Mouse (Mus musculus) gastrocnemius, postnatal 25 days (tissue): ENCODE measurements around the gene Theg. TPM values are rescaled to one million over a fixed set of nuclear protein-coding genes. Genes with fewer than 3 reads are reported as not detected.

Experiments
- DNase-seq: peaks from one replicate; pipeline ENCODE4 v3.0.0; 2022
- long read RNA-seq, 2 experiments: library from polyadenylated mRNA; stranded (forward); transcript quantifications; one replicate each; pipeline ENCODE4 v2.0.0; 2021
- total RNA-seq, 2 experiments: library from RNA; stranded (reverse); gene quantifications; 1 replicate in 1 of 2; 2 replicates in 1 of 2; pipeline ENCODE4 v1.2.3; 2021

Theg gene
- not detected for total RNA-seq
- long read RNA-seq, experiment 1 = 0 reads
- long read RNA-seq, experiment 2 = 0 reads

DNA sequence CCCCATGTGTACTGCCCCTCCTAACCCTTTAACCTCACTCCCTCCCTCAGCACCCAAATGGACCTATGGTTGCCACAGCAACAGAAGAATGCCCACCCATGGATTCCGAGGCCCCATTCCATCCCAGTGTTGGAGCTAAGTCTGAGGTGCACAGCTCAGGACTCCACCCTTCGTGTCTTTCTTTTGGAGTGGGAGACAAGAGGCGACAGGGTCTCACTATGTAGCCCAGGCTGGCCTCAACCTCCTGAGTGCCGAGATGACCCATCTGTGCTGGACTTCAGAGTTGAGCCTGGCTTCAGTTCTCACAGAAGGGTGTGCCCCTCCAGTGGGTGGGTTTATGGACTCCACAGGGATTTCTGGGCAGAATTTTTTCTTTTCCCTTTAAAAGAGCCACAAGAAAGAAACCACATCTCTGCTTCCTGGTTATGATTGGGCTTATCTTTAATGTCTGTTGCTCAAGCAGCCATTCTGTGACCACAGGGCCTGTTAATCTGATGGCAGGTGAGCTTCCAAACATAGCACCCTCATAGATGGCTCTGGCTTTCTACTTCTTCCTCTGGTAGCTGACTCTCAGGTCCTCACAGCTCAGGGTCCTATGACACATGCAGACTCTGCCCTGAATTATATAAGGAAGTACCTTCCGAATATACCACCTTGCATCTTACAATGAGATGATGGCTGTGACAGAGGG lies at the start of gene Theg:
Gene Theg (minus strand): TSS at position 271 of the 691 bp plus-strand sequence.
- no peak for DNase-seq

DNA sequence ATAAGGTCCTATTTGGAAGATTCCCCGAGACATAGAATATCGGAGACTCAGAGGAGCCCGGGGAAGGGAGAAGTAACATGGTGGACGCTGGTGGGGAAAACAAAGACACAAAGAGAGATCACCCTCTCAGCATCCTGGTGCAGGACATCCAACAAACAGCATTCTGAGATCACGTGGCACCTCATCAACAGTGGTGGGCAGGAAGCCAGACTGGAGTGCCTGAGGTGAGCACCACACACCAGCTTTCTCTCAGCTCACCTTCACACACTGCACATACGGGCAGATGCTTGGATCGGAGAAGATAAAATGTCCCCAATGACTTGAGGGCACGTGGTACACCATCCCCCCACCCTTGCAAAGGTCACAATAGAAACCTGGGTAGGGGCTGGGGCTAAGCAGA lies 49.2 kb upstream of the Theg start:
- no peak for DNase-seq

DNA sequence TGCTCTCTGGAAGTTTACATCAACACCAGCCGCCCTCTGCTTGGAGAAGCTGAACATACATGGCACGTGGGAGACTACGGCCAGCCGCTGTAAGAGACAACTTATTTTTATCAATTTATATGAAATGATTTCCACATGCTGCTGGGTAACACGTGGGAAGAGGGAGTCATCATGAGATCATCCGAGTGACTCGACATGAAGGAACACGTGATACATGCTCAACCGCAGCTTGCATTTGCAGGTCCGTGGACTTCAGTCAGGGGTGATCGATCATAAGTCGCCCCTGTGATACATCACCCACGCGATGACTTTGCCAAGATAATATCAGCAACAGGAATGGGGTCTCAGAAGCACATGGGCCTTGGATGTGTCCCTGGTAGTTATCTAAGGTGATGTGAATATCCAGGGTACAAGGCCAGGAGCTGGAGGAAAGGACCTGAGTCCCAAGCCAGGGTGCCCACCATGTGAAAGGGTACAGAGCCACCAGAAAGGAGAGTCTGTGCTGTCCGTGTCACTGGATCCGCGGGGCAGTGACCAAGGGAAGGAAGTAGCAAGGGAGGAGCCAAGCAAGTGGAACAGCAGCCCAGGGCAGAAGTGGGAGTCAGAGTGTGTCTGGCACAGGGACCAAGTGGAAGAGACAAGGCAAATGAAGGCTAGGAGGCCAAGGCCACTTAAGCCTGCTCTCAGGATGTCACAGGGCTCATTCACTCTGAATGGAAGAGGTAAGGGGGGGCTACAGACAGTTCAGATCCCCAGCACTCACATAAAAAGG lies 46.1 kb upstream of the Theg start:
- DNase-seq = no peak

DNA sequence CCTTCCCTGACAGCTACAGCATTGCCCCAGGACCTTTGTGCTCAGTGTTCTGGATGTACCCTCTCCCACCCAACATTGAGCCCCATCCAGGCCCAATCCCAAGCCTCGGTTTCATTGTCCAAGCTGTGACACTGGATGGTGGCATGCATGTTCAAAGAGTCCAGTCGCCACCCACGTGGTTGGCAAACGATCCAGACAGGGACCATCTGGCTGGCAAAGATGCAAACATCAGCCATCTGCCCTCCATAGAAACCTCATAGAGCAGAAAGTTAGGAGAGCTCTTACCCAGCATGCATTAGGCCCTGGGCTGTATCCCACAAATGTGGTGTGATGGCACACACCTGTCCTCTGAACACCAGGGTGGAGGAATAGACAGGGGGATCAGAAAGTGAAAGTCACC lies 44.3 kb upstream of the Theg start:
- no peak for DNase-seq

DNA sequence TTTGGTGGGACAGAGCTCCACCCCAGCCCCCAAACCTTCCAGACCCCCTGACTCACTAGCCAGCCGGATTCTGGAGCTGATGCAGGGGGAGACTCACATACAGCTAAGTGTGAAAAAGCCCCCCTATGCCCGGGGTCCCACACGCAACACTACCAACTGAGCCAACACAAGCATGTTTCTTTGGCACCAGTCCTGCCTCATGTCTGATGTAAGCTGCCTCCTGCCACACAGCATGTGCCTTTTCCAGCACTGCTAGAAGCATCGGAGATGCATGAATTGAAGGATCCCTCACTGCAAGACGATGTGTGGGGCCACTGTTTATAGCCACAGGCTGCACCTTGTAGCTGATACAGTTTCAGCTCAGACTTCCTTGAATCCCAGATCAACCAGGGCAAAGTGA lies 41.2 kb upstream of the Theg start:
- no peak for DNase-seq

DNA sequence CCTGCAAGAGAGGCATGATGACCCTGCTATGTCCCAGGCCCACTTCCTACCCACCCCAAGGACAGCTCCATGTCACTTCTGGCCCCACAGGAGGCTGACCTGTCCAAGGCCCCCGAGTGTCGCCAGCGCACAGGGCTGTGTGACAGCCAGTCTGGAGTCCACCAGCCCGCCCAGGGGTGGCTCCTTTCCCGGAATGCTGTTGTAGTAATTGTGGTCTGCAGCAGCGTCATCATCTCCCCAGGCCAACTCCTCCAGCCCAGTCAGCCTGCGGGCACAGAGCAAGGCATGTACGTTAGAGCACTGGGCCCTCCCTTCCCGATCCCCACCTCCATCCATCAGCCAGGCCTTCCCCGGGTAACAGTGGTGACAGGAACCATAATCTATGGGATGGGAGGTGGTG lies 39.0 kb upstream of the Theg start:
- DNase-seq = no peak

DNA sequence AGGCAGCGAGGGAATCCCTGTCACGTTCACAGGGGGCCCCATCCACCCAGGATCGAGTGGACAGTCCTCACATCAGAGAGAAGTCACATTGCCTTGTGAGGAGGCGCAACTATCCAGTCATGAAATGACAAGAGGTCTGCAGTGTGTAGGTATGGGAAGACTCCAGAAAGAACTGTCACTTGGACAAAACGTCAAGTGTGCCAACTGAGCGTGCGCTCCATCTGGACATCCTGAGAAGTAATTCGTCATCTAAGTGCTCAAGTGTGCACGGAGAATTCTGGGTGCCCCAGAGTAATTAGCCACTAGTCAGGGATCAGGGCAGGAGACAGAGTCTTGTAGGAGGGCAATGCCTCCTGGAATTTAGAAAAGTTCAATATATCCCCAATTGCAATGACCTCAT lies 38.3 kb upstream of the Theg start:
- DNase-seq = no peak

DNA sequence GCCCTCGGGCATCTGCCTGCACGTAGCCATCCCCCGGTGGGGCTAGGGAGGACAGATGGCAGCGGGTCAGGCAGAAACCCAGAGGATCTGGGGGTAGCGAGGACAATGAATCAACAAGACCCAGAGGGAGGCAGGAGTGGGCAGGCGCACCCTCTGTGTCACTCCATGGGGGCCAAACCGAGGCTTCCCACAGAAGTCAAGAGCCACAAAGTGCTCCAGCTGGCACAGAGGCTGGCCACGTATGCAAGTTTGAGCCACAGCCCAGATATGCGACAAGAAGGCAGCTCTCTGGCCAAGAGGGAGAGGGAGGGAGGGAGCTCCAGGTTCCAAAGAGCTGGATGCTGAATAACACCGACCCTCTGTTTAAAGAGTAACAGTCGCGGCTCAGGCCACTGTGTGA lies 36.8 kb upstream of the Theg start:
- DNase-seq = no peak

DNA sequence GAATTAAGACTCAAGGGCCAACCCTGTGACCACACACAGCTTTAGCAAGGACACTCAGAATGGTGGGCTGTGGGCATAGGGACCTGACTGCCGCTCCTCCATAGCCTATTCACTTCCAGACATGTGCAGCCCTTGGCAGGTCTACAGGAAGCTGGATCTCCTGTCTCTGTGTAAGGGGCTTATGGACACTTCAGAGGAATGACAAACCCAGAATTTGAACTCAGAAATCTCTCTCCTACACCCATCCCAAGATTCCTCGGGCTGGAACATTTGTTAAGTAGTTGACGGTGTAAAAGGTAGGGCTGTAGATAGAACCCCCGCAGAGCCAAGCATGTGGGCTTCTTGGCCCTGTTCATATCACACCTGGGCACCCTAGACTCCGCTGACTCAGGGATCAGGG lies 29.2 kb upstream of the Theg start:
- no peak for DNase-seq

DNA sequence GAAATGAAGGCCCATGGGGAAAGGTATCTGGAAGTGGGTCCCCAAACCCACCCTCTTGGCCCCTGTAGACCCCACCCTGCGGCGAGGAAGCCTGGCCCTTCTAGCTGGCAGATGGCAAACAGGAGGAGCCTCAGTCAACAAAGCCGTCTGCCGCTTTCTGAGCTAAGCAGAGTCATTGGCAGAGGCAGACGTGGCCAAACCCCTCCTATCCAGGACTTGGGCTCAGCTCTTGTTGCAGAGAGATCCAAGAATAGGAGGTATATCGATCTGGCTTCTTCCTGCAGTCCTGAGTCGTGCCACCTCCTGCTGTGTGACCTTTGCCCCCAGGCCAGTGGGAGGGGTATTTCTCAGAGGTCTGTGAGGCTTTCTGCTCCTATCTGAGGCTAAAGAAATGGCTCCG lies 28.7 kb upstream of the Theg start:
- DNase-seq = no peak

DNA sequence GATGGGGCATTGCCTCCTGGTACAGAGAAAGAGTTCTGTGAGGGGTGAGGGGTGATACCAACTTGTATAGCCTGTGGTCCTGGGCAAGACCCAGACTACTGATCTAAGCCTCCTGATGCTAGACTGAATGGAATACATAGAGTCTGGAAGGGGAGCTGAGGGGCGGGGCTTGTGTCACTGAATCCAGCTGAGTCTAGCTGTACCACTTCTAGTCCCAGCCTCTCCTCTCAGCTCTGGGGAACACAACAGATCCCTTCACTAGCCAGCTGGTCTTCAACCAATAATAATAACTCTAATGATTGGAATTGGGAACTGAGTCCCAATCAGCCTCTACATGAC lies 27.1 kb upstream of the Theg start:
- no peak for DNase-seq

DNA sequence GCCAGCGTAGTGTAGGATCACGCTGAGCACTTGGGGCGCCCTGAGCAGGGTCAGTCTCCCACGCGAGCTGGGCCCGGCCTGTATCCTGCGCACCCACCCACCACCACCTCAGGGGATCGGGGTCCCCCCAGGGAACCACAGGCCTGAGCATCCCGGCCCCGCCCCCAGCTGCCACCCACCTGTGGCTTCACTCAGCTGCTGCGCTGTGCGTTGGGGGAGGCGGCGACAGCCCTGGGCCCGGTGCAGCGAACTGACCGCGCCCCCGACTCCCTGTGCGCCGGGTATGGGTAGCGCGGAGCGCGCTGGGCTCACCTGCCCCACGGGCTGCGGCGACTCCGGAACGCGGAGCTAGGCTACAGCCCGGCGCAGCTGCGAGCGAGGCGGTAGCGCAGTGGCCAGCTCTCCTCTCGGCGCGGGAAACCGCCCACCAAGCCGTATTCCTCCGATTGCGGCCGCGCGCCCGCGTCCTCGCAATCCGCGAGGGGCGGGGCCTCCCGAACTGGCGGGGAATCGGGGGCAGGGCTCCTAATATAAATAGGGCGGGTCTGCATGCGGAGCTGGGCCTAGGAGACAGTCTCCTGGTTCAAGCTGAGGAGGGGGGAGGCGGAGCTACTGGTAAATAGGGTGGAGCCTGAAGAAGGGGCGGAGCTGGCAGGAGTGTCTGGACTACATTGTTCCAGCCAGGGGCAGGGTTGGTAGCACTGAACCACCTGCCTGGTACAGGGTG lies 26.6 kb upstream of the Theg start, which contains the start of gene C2cd4c:
Gene C2cd4c (minus strand): TSS at position 448 of the 727 bp plus-strand sequence.
- peak; percentile 42 for DNase-seq

DNA sequence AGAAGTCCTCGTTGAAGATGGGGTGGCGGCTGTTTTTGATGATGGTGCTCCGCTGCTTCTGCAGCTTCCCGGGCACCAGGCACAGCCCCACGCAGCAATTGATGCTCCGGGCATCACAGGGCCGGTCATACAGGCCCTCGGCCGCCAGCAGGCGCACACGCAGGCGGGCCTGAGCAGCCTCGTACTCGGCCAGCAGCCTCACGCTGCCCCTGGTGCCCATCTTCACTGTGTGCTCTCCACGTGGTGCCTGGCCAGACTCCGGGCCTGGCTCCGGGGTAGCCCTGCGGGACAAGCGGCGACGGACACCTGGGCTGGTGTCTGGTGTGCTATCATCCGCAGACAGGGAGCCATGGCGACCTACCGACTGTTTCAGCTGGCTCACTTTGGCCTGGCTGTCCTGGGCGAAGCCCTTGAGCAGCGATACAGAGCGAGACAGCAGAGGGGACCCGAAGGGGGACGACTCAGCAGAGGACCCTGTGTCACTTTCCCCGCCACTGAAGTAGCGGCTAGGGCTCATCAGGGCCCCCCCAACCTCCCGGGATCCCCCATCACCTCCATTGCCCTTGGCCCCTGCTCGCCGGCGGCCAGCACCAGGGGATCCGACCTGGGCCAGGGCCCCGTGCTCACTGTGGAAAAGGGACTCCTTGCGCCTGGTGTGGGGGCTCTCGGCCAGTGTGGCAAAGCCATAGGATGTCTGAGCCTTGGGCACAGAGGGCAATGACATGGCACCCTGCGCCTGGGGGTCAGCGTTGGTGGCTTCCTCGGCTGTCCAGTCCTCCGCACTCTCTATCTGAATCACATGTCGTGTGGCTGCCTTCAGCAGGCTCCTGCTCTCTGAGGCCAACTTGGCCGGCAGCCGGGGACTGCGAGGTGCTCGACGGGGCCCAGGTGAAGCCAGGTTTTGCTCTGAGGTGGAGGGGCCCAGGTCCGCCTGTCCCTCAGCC lies 25.3 kb upstream of the Theg start:
- DNase-seq = no peak

DNA sequence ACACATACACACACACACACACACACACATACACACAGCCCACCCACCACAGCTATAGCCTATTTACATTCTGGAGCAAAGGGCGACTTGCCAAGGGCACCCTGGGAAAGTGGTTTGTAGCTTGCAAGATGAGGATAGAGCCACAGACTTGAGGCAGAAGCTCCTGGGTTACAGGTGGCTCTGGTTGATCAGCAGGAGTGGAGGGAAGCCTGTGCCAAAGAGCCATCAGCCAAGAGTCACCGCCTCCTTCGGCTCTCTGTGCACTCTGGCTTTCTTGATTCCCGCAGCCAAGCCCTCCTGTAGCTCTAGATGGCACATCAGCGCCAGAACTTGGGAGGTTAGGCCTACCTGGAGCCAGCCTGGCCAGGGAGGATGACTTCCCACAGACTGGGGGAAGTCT lies 24.2 kb upstream of the Theg start:
- no peak for DNase-seq

DNA sequence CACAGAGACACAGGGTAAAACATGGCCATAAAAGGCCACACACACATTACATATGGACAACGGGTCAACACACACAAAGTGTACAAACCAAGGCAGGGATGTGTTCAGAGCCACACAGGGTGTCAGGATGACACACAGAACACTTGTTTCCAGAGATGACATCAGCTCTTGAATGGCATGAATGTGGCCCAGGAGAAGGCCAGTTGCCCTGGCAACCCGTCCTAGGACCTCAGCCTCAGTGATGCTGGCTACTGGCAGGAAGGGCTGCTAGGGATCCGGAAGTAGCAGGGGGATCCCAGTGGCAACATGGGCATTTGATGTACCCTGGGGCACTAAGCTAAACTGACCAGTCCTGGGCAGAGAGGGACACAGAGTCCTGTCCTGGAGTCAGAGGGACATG lies 22.1 kb upstream of the Theg start:
- no peak for DNase-seq

DNA sequence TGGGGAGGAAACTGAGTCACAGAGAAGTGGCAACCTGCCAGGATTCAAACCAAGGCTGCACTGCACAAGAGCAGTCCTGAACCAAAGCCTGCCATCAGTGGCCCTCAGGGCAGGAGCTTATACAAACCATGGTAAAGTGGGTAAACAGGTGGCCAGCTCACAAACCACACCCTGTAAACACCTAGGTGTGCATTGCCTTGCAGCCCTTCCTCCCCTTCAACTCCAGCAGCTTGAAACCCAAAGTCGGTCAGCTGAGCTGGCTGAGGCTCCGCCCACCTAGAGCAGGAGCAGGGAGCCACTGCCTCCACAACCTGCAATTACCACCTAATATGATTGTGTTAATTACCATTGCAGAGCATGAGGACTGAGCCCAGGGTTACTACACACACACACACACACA lies 20.8 kb upstream of the Theg start:
- DNase-seq = no peak

DNA sequence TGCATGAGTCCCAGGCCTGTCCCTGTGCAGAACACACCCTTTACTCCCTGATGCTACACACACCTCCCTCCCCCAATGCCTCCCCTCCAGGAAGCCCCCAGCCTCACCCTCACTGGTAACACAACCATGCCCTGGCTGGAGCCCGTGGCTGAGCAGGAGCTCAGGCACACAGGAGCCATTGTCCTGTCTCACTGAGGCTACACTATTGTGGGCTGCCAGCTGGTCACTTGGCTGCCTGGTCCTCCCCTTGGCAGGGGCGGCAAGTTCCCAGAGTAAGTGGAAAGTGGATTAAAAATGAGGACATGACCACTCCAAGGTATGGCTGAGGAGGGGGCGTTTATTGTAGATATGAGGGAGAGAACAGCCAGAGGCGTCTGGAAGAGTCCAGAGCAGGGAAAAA lies 19.4 kb upstream of the Theg start:
- DNase-seq = no peak

DNA sequence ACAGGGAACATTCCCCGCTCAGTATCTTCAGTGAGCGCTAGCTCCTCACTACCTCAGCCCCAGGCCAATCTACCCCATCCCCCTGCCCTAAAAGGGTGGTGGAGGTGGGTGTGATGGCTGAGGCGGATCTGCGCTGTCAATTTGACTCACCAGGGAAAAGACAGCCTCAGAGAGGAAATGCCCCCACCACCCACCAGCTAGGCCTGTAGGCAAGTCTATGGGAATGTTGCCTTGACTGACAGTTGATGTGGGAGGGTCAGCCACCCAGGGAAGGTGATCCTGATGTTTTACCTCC lies 10.8 kb upstream of the Theg start:
- no peak for DNase-seq

DNA sequence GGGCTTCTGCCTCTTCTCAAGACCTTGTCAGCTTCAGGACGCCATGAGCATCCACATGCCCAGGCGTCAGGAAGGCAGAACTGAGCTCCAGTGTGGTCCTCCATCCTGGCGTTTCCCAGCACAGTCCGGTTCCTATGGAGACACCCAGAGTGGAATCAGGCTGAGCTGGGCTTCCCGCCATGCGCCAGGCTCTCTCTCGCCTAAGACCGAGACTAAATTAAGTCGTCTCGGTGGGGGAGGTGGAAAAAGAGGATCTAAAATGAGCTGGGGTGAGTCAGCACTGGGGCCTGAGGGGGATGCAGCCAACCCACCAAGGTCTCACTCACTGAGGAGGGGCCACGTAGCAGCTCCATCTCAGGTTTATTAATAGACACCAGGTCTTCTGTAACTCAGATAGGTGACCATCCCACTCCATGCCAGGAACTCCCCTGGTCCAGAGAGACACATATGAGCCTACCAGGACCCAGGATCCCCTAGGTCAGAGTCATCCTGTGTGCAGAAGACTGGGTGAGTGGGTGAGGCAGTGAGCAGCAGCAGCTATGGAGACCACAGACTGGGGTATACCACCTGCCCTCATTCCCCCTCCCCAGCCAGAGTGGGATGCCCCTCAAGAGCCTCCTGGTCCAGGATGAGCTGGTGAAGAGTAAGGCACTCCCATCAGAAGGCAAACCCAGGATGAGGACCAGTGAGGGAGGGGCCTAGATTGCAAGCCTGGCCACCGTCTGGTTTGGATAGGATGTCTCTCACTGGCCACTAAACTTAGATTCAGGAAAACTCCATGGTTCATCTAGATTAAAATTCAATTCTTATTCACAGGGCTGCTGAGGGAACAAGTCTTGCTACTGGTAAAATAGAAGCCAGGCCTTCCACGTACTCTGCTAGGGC lies 10.2 kb upstream of the Theg start:
- no peak for DNase-seq

DNA sequence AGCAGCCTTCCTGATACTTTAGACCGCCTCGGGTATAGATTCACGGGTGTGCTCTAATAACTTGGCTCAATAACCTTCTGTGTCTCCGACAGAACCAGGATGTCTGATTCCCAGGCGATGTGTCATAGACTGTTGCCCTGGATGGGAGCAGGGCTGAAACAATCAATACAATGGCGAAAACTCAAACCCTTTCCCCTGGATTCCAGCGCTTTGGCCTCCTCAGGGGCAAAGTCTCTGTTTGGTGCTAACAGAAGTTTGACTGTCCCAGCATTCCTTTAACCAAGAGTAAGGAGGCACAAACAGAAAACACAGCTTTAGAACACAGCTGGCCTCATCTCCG lies 8.4 kb upstream of the Theg start:
- DNase-seq = no peak

DNA sequence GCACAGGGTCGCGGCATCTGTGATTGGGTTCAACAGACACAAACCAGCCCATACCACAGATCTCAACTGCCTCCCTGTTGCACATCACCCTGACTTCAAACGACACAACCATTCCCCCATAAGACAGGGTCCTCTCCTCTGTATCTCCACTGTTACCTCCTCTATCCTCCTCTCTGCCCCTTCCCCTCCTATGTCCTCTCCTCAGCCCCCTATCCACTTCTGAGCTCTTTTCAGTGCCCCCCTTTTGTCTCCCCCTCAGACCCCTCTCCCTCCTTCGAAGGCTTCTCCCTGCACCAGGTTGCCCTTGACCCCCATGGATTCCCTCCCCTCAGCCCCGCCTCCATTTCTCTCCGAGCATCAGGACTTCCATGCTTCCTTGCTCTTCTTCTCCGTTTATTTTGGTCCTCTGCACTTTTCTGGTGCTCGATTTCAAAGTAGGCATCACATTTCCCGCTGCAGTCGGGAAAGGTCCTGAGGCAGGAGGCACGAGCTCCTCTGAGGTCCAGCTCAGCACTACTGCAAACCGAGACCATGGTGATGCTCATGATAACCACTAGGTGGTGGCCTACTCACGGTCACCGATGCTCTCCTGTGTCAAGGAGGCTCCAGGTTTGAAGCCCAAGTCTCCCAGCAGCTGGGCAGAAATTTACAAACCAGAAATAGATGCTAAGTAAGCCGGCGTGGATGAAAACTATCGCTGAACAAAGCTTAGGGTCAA lies 7.9 kb upstream of the Theg start:
- peak; percentile 29 for DNase-seq
